Mouse (Mus musculus) G1E (cell line): ENCODE measurements around the gene Tfeb.

Source experiments
- CTCF ChIP-seq: IDR thresholded peaks from 2 replicates; pipeline ENCODE4 v1.5.1; 2012; ENCODE audit warnings: low read depth, low read length, inconsistent platforms, mixed read lengths
- POLR2AphosphoS5 ChIP-seq: IDR thresholded peaks from 2 replicates; pipeline ENCODE4 v1.6.1; 2012; ENCODE audit warnings: low read depth, low read length, inconsistent platforms; ENCODE audit not compliant: insufficient replicate concordance

GRCm38 (mm10) chr17:47784411-47784810 lies 47.6 kb downstream of the Tfeb start:
- TF ChIP-seq CTCF (no peak), POLR2AphosphoS5 (no peak)
